Mouse (Mus musculus) heart, postnatal 0 days (tissue): Measurements from ENCODE around the gene Il2ra.

Experiments used
- CTCF ChIP-seq: IDR thresholded peaks from 2 replicates; pipeline ENCODE4 v1.5.1; 2016; ENCODE audit warnings: antibody characterized with exemption, control low read depth, low read depth
- EP300 ChIP-seq: IDR thresholded peaks from 2 replicates; pipeline ENCODE4 v1.6.1; 2016; ENCODE audit warnings: antibody characterized with exemption, low read depth

DNA sequence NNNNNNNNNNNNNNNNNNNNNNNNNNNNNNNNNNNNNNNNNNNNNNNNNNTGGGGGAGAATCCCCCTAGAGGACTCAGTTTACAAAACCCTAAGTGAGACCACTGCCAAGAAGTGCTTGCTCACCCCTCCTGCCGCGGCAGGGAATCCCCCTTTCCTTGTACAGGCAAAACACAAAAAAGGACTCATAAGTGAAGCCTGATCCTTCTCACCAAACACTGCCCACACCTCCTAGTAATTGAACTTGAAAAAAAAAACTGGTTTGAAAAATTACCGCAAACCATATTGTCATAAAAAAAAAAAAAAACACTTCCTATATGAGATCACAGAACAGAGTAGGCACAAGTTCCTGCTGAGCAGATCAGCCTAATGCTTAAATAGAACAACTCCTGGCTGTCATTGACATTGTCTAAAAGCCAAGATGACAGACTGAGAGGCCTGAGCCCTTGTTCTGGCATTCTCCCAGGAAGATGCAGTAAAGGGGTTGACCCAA is at the start of gene Il2ra:
- no peak for TF ChIP-seq CTCF
- no peak for TF ChIP-seq EP300
